Mouse (Mus musculus) CH12.LX (cell line): ENCODE results near the gene C1qc. TPM values are rescaled to one million over a fixed set of nuclear protein-coding genes. Genes with fewer than 3 reads are reported as not detected.

Experiments used
- DNase-seq: peaks from one replicate; pipeline ENCODE4 v3.0.0-alpha.2; 2013; ENCODE audit errors: extremely low read depth
- H3K27ac ChIP-seq: 2 replicates; pipeline ENCODE4 v1.5.1; 2012; ENCODE audit warnings: low read depth, mild to moderate bottlenecking, control low read depth, moderate library complexity; ENCODE audit not compliant: insufficient read depth
- H3K27me3 ChIP-seq: replicated peaks from 2 replicates; pipeline ENCODE3; 2012; ENCODE audit warnings: inconsistent platforms
- H3K36me3 ChIP-seq, 2 experiments: replicated peaks in 1 of 2; 2 replicates each; pipeline versions ENCODE3 to v1.6.1; 2012; ENCODE audit warnings: inconsistent platforms in 1 of 2, low read length in 1 of 2, mild to moderate bottlenecking in 1 of 2, mixed read lengths in 1 of 2, moderate library complexity in 1 of 2; ENCODE audit not compliant: control insufficient read depth in 1 of 2, insufficient read depth in 1 of 2
- H3K4me1 ChIP-seq, 2 experiments: 2 replicates each; pipeline ENCODE4 v1.6.1; 2012; ENCODE audit warnings: inconsistent platforms in 1 of 2, moderate library complexity in 1 of 2; ENCODE audit not compliant: insufficient read depth in 2 of 2, control insufficient read depth in 1 of 2
- H3K4me2 ChIP-seq: 2 replicates; pipeline ENCODE4 v1.6.1; 2012; ENCODE audit warnings: low read depth, mild to moderate bottlenecking, control low read depth; ENCODE audit not compliant: poor library complexity, insufficient read depth, severe bottlenecking
- H3K4me3 ChIP-seq, 3 experiments: fragments of 150-350 bp in 1 of 3; sonication (generic) in 1 of 3; replicated peaks in 1 of 3; 2 replicates each; pipeline versions ENCODE3 to v1.5.1; 2011 to 2012; ENCODE audit warnings: low read depth in 2 of 3, low read length in 2 of 3, mild to moderate bottlenecking in 2 of 3, moderate library complexity in 2 of 3, control low read depth in 1 of 3, improper control_type of control experiment in 1 of 3, inconsistent platforms in 1 of 3, mixed read lengths in 1 of 3; ENCODE audit not compliant: poor library complexity in 1 of 3
- H3K79me2 ChIP-seq: replicated peaks from 2 replicates; pipeline ENCODE4 v1.6.1; 2012; ENCODE audit warnings: mild to moderate bottlenecking, moderate library complexity; ENCODE audit not compliant: control insufficient read depth, poor library complexity, insufficient read depth, severe bottlenecking; ENCODE audit errors: extremely low read depth
- H3K9ac ChIP-seq: 2 replicates; pipeline ENCODE4 v1.6.1; 2012; ENCODE audit warnings: low read depth, mild to moderate bottlenecking, control low read depth, moderate library complexity; ENCODE audit not compliant: insufficient read depth
- H3K9me3 ChIP-seq: replicated peaks from 2 replicates; pipeline ENCODE3; 2012; ENCODE audit warnings: low read length, inconsistent platforms, mixed read lengths
- BHLHE40 ChIP-seq: IDR thresholded peaks from 2 replicates; pipeline ENCODE4 v1.6.1; 2011; ENCODE audit warnings: mild to moderate bottlenecking, low read depth, low read length, improper control_type of control experiment
- CHD1 ChIP-seq: IDR thresholded peaks from 2 replicates; pipeline ENCODE4 v1.6.1; 2012; ENCODE audit warnings: low read depth, low read length, improper control_type of control experiment, inconsistent platforms
- CHD2 ChIP-seq: IDR thresholded peaks from 2 replicates; pipeline ENCODE4 v1.6.1; 2011; ENCODE audit warnings: low read length, improper control_type of control experiment
- CTCF ChIP-seq, 2 experiments: IDR thresholded peaks in 1 of 2; conservative IDR thresholded peaks in 1 of 2; 2 replicates each; pipeline ENCODE4 v1.5.1; 2011 to 2012; ENCODE audit warnings: low read depth in 2 of 2, low read length in 2 of 2, improper control_type of control experiment in 1 of 2, inconsistent platforms in 1 of 2, mild to moderate bottlenecking in 1 of 2, moderate library complexity in 1 of 2
- ELF1 ChIP-seq: IDR thresholded peaks from 2 replicates; pipeline ENCODE4 v1.6.1; 2014; ENCODE audit warnings: low read depth, mild to moderate bottlenecking, inconsistent platforms, low read length, improper control_type of control experiment
- GABPA ChIP-seq: IDR thresholded peaks from 2 replicates; pipeline ENCODE4 v1.6.1; 2012; ENCODE audit warnings: low read depth, low read length, improper control_type of control experiment, inconsistent platforms; ENCODE audit not compliant: insufficient replicate concordance
- HCFC1 ChIP-seq: IDR thresholded peaks from 2 replicates; pipeline ENCODE4 v1.6.1; 2012; ENCODE audit warnings: low read depth, mild to moderate bottlenecking, inconsistent platforms, low read length, improper control_type of control experiment
- IRF4 ChIP-seq: IDR thresholded peaks from 2 replicates; pipeline ENCODE4 v1.6.1; 2014; ENCODE audit warnings: low read depth, mild to moderate bottlenecking, inconsistent platforms, low read length, improper control_type of control experiment
- JUND ChIP-seq: conservative IDR thresholded peaks from 2 replicates; pipeline ENCODE4 v1.6.1; 2011; ENCODE audit warnings: low read depth, low read length, improper control_type of control experiment
- KAT2A ChIP-seq: IDR thresholded peaks from 2 replicates; pipeline ENCODE4 v1.6.1; 2012; ENCODE audit warnings: low read length, improper control_type of control experiment, inconsistent platforms; ENCODE audit not compliant: insufficient replicate concordance
- MAFK ChIP-seq: IDR thresholded peaks from 2 replicates; pipeline ENCODE4 v1.6.1; 2011; ENCODE audit warnings: low read length, improper control_type of control experiment; ENCODE audit not compliant: insufficient replicate concordance
- MAX ChIP-seq: IDR thresholded peaks from 2 replicates; pipeline ENCODE4 v1.6.1; 2011; ENCODE audit warnings: low read length, improper control_type of control experiment
- MAZ ChIP-seq: IDR thresholded peaks from 2 replicates; pipeline ENCODE4 v1.6.1; 2012; ENCODE audit warnings: low read depth, mild to moderate bottlenecking, inconsistent platforms, low read length, improper control_type of control experiment, moderate library complexity
- MYC ChIP-seq: IDR thresholded peaks from 2 replicates; pipeline ENCODE4 v1.6.1; 2011; ENCODE audit warnings: low read depth, mild to moderate bottlenecking, improper control_type of control experiment, low read length
- NELFE ChIP-seq: IDR thresholded peaks from 2 replicates; pipeline ENCODE4 v1.6.1; 2011; ENCODE audit warnings: low read depth, low read length, improper control_type of control experiment
- NRF1 ChIP-seq: IDR thresholded peaks from 2 replicates; pipeline ENCODE4 v1.6.1; 2014; ENCODE audit warnings: low read depth, mild to moderate bottlenecking, inconsistent platforms, low read length, improper control_type of control experiment, moderate library complexity
- PAX5 ChIP-seq: IDR thresholded peaks from 2 replicates; pipeline ENCODE4 v1.6.1; 2012; ENCODE audit warnings: low read length, inconsistent platforms, mixed read lengths
- RAD21 ChIP-seq: IDR thresholded peaks from 2 replicates; pipeline ENCODE4 v1.6.1; 2011; ENCODE audit warnings: low read depth, mild to moderate bottlenecking, low read length, improper control_type of control experiment, moderate library complexity
- SIN3A ChIP-seq: IDR thresholded peaks from 2 replicates; pipeline ENCODE4 v1.6.1; 2012; ENCODE audit warnings: low read length, improper control_type of control experiment, inconsistent platforms
- SMC3 ChIP-seq: IDR thresholded peaks from 2 replicates; pipeline ENCODE4 v1.6.1; 2011; ENCODE audit warnings: low read depth, low read length, improper control_type of control experiment
- TCF12 ChIP-seq: IDR thresholded peaks from 2 replicates; pipeline ENCODE4 v1.6.1; 2014; ENCODE audit warnings: low read depth, mild to moderate bottlenecking, inconsistent platforms, low read length, improper control_type of control experiment
- ZNF384 ChIP-seq: IDR thresholded peaks from 2 replicates; pipeline ENCODE4 v1.6.1; 2012; ENCODE audit warnings: low read depth, low read length, improper control_type of control experiment, inconsistent platforms
- dilution Hi-C: fragments of 300-500 bp; cut with MboI; formaldehyde crosslinking; loops from 2 replicates; pipeline ENCODE4 v1.14.3; 2020; ENCODE audit warnings: low sequenced_read_pairs; ENCODE audit not compliant: extremely low pct_unique_long_range_greater_than_20kb, extremely low pct_ligation_motif_present
- in situ Hi-C: fragments of 300-500 bp; cut with MboI; formaldehyde crosslinking; loops from 3 replicates; pipeline ENCODE4 v1.14.3; 2019; ENCODE audit warnings: low sequenced_read_pairs, low pct_ligation_motif_present, low pct_unique_long_range_greater_than_20kb, mixed read lengths
- polyA plus RNA-seq: library from polyadenylated mRNA; unstranded; fragments of >175 nt; gene quantifications from 2 replicates; pipeline ENCODE4 v1.2.1, GENCODE M21; 2012; ENCODE audit warnings: low read depth; ENCODE audit not compliant: insufficient read length
- total RNA-seq, 2 experiments: library from RNA; depleted of rRNA; stranded (reverse); fragments of 300-350 nt in 1 of 2; fragments of >200 nt in 1 of 2; gene quantifications; 2 replicates each; pipeline ENCODE4 v1.2.3; 2012 to 2014

The C1qc gene
- total and polyA plus RNA-seq, 3 experiments, result not detected

DNA sequence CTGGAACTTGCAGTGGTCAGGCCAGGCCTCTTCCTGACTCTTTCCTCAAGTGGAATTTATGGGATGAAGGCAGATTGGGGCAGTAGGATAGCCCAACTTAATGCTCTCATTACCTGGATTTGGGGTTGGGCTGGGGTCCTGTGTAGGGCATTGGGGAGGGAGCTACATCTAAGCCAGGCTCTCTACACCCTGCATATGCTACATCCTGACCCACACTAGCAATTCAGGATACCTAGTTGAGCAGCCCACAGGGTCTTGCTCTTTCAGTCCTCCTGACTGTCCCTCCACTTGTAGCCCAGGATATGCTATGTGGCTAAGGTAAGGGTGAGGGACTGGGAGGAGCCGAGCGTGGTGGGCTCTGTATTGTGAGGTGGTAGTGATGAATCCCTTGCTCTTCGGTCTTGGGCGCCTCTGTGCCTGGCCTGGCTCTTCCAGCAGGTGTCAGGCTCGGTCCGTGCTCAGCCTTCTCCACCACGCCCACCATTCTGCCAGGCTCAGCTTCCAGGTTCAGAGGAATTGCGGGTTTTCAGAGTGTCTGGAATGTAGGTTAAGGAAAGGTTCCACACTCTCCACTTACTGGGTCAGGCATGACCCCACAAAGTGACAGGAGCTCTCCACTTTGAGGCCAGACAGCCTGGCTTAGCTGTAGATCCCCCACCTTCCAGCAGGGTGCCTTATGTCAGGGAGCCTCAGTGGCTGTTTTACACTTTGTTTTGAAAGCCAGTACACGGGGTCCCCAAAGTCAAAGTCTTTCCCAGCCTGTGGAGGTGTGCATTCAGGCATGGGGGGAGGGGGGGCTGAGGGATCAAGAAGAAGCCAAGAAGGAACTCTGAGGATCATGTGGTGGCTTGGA lies 1.1 kb upstream of the C1qc start:
- no peak for DNase-seq
- in situ Hi-C loops, result loop anchor here (5.0 to 10.0 kb wide), 2 partner anchors 178 to 391 kb away; no protein-coding TSS in a partner anchor
- H3K9me3 ChIP-seq, result no peaks in the 10 kb centered on the region
- dilution Hi-C loops, result no loop called here
- H3K79me2 ChIP-seq, result no peaks in the 10 kb centered on the region
- H3K27me3 ChIP-seq, result peaks cover 98% of the 10 kb centered on the region
- no peak overlapping the region for H3K4me3 ChIP-seq
- no peak overlapping the region for H3K27ac ChIP-seq
- no peak for TF ChIP-seq TCF12
- no peak for TF ChIP-seq CHD2
- no peak for TF ChIP-seq MAZ
- no peak for TF ChIP-seq MYC
- no peak for TF ChIP-seq SIN3A
- TF ChIP-seq NRF1, result no peak
- TF ChIP-seq IRF4, result no peak
- no peak for TF ChIP-seq JUND
- TF ChIP-seq BHLHE40, result no peak
- no peak for TF ChIP-seq PAX5
- TF ChIP-seq NELFE, result no peak
- no peak for TF ChIP-seq CHD1
- TF ChIP-seq CTCF (conservative IDR thresholded peaks at IDR 0.05 in 1 of 2, IDR thresholded peaks at IDR 0.05 in 1 of 2; ENCODE audit: low read depth in 2 of 2, low read length in 2 of 2), result peak; percentile 8 to 70; a peak in 2 of 4 replicates
- peak; percentile 71 for TF ChIP-seq SMC3
- TF ChIP-seq GABPA, result no peak
- no peak for TF ChIP-seq KAT2A
- no peak for TF ChIP-seq MAFK
- no peak for TF ChIP-seq ZNF384
- peak; percentile 64 for TF ChIP-seq RAD21
- TF ChIP-seq ELF1, result no peak
- TF ChIP-seq MAX, result no peak
- TF ChIP-seq HCFC1, result no peak
- H3K9ac ChIP-seq, result no peak overlapping the region
- 0 out of 4 replicates have a peak, but pooled peaks cover 0 to 3% of the 10 kb centered on the region in 2 experiments for H3K4me1 ChIP-seq
- H3K4me2 ChIP-seq, result no peak overlapping the region
- H3K36me3 ChIP-seq, result no peaks in the 10 kb centered on the region
